Mouse (Mus musculus) Muller cell, postnatal 12 days (primary cell): ENCODE results near the gene Bax.
"Not testable (repeated sequence)": the region's sequence is repeated elsewhere in the genome, so short reads cannot be mapped to it uniquely, and the experiment has no call there.

Experiments
- DNase-seq: peaks from one replicate; pipeline ENCODE4 v3.0.0-alpha.2; 2015; ENCODE audit errors: inconsistent ontology term

The Bax gene

DNA sequence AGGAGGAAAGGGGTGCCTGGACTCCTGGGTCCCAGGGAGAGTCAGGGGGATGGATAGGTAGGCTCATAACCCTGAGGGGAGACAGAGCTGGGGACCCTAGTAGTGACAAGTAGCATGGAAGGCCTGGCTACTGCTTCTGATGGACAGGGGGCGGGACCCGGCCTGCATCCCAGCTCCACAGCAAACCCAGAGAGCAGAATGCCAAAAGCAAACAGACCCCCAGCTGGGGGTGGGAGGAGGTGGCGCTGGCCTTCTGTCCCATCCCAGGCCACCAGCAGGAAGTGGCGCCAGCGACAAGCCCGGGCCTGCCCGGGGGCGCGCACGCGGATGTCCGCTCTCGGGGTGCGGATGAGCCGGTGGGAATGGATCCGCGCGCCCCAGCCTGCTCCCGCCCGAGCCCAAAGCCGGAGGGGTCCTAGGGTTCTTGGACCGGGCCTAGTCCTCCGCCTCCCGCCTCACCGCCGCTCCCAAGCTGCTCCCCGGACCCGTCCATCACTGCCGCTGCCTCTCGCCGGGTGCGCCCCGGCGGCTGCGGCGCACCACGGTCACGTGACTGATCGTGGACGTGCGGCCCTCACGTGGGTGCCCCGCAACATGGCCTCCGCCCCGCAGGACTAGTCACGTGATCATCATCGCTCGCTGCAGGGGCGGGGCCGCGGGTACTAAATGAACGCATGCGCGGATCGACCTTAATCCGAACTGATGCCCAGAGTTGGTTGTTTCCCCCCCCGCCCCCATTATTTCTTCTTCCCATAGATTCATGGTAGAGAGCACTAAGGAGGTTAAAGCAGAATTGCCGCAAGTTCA lies at the start of gene Bax:
TSS of gene Bax (minus strand) at position 616 of the 807 bp plus-strand sequence.
- peak; percentile 97 for DNase-seq

DNA sequence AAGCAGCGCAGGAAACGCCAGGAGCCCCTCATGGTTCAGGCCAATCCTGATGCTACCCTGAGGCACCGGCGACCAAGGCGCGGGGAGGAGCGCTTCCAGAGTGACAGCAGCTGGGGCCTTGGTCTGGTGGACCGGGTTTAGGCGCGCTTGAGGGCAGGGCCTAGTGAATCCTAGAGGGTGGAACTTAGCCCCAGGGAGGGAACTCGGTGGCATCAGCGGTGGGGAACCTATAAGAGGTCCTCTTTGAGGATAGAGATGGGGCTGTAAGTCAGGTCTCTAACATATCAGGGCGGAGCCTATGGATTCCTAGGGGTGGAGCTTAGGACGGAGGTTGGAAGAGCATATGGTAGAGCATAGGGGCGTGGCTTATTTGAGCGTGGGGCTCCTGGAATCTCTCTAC lies 48.7 kb upstream of the Bax start:
- no peak for DNase-seq

DNA sequence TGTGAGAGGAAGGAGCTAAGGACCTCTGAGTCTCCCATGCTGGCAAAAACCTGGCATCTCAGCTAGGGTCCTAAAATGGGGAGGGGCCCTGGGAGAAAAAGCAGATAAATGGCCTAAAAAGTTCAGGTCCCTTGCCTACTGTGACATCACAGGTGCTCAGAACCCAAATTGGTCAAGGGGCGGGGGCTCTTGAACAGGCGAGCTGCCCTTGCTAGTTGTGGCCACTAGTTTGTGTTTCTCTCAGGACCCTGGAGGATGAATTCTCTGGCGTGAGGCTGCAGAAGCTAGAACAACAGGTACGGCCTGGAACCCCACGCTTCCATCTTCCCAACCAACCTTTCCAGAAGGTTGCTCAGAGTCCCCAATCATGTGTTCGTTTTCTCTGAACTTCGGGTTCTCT lies 47.7 kb upstream of the Bax start:
- no peak for DNase-seq

DNA sequence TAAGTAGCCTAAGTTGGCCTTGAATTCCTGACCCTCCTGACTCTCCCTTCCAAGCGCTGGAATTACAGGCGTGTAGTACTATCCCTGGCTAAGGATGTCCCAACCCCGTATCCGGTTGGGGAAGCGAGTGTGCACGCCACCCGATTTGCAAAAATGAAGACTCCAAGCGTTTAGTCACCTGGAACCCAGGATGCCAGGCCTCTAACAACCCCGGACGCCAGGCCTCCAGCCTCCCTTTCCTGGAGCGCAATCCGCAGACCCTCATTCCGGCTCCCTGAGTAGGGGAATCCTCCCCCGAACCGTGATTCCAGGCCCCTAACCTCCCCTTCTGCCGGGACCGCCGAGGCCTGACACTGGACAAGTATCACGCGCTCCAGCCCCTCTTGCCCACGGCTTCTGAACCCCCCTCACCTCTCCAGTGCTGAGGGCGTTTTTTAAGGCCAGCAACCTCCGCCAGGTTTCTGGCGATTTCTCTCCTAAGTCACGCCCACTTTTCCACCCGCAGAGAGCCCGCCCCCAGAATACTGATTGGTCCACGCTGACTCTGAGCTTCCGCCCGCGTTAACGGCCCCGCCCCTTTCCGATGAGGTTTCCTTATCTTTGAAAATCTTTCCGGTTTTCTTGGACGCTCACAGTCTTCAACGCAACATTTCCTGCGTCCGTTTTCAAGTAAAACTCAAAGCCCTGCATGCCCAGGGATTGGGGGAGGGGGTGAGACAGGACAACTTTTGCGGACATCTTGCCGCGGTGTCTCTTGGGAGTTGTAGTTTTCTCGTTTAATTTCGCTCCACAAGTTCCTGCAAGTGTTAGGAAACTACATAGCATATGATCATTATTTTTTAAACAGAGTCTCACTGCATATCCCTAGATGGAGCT lies 43.5 kb upstream of the Bax start, which contains the start of gene Nucb1:
TSS of gene Nucb1 (minus strand) at position 495 of the 876 bp plus-strand sequence.
- DNase-seq: peak; percentile 94

DNA sequence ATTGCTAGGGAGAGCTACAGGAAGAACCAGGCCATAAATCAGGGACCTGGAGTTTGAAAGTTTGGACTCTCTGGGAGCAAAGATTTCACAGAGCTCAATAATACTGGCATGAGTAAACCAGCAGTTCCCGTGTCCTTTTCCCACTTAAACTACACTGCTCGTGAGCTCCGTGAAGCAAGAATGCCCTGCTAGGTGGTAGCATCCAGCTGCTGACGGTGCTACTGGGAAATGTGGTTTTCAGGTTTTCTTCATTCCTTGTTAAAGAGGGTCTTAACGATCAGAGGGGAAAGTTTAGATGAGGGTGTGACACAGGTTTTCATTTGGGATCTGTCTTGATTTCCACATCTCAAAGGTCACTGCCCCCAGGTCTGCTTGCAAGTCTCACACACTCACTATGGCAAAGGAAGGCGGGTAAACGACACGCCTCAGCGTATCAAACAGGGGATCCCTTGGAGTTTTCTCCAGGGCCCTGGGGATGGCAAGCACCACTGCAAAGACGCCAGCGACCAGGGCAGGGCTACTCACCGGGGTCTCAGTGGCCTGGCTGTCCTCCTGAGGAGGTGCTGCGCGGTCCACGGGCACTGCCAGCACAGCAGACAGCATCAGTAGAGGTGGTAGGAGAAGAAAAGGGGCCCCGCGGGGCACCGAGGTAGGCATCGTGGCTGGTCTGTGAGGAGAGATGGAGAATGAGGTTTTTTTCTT lies 42.6 kb upstream of the Bax start:
- no peak for DNase-seq

DNA sequence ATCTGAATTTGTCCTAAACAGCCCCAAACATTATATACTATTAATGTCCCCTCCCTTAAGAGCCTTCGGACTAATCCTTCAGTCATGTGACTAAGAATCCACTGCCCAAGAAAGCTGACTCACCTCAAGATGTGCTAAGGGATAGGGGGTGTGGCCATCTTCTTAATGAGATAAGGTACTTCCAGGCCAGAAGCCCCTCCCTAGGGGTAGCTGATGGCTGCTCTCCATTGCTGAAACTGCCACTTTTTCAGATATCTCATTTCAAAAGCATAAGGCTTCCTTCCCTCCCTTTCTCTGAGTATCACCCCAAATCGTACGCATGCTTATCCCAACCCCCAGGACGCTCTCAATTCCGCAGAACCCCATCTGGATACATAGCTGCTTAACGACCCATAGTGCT lies 41.9 kb upstream of the Bax start:
- no peak for DNase-seq

DNA sequence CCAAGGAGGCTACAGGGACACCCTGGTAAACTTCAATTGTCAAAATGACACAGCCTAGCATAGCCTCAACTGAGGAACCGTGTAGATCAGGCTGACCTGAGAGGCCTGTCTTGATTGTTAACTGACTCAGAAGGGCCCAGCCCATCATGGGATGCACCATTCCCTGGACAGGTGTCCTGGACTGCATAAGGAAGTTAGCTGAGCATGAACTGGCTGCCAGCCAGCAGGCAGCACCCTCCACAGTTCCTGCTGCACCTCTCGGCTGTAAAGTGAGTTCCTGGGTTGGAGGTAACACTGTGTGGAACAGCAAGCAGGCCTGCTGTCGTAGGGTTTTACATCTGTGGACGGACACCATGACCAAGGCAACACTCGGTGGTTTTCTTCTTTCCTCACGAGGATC lies 40.9 kb upstream of the Bax start:
- DNase-seq: no peak

DNA sequence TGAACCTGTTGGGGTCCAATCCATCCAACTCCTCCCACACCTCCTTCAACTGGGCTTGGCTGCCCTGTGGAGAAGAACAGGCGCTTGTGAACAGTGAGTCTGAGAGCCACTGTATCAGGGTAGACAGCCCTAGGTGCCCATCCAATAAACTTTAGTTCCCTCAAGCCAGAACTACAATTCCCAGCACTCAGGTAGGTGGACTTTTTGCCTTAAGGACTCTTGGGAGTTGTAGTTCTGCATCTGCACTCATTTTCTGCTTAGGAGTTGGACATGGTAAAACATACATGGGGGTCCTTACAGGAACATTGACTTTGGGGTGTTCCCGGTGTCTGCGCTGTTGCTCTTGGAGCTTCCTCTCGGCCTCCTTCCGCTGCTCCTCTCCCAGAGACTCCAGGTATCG lies 31.7 kb upstream of the Bax start:
- no peak for DNase-seq

DNA sequence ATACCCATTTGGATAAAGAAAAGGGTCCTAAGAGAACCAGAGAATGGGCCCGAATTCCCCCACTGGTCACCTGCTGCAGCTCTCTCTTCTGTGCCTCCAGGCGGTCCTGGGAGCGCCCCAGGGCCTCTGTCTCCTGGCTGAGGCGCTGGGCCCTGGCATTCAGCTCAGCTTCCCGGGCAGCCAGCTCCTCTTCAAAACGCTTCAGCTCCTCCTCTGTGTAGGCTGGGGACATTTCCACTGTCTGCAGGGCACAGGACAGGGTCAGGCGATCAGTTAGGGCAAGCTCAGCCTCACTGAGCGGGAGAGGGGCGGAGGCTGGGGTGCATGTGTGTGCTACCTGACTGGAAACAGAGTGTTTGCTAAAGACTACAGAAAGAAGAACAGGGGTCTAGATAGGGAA lies 27.9 kb upstream of the Bax start:
- no peak for DNase-seq

DNA sequence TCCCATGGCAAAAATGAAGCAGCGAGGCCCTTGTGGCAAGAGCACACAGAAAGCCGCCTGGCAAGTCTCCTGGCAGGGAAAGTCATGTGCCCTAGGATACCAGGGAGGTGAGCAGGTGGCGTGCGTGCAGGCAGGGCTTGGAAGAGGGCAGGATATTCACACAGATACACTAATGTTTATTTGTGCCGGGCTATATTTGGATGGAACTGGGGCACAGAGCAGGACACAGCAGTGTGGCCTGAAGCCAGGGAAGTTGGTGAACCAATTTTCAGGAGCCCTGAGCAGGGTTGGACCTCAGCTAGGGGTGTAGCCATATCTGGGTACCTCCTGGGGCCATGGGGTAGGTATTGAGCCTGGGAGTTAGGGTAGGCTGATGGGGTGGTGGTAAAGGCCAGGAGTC lies 26.3 kb upstream of the Bax start:
- no peak for DNase-seq

DNA sequence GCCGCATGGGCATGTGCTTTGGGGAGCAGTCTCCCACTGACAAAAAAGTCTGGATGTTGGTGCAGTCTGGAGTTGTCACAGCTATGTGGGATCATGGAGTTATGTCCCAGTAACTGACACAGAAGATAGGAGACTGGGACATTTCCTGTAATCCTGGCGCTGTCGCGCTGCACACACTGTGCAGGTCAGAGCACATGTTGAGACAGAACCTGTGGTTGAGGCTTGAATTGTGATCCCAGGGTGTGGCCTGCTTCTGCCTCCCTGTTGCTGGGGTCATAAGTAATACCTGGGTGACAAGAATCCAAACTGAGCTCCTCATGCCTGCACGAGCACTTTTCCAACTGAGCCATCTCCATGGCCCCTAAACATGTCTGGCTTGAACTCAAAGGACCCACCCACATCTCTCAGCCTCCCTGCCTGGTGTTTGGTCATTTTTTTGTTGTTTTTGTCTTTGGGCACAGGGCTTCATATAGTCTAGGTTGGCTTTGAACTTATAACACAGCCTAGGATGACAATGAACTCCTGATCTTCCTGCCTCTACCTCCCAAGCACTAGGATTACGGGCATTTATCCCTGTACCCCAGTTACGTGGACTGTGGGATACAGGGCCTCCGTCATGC lies 25.6 kb upstream of the Bax start:
- DNase-seq: no peak

DNA sequence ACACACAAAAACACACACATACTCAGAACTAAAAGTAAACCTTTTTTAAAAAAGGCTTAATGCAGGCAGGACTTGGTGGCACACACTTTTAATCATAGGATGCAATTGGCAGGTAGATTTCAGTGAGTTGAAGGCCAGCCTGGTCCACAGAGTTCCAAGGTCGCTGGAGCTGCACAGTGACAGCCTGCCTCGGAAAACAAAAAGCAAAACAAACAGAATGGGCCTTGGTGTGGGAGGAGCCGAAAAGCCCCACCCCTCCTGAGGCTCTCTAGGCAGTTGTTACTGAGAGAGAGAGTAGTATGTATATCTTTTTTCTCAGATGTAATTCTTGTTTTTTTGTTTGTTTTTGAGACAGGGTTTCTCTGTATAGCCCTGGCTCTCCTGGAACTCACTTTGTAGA lies 24.6 kb upstream of the Bax start:
- DNase-seq: no peak

DNA sequence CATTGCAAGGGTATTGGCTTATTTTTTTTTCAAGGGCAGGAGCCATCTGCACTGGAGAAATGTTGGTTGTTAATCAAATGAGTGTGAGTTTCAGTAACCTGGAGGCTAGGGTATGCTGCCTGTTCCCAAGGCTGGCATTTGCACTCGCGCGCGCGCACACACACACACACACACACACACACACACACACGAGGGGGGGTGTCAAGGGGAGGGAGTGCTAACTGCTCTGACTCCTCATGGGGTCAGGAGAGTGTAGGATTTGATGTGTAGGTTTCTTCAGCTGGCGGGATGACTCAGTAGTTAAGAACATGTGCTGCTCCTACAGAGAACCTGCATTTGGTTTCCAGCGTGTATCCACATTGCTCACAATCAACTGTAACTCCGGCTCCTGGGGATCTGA lies 24.1 kb upstream of the Bax start:
- no peak for DNase-seq

DNA sequence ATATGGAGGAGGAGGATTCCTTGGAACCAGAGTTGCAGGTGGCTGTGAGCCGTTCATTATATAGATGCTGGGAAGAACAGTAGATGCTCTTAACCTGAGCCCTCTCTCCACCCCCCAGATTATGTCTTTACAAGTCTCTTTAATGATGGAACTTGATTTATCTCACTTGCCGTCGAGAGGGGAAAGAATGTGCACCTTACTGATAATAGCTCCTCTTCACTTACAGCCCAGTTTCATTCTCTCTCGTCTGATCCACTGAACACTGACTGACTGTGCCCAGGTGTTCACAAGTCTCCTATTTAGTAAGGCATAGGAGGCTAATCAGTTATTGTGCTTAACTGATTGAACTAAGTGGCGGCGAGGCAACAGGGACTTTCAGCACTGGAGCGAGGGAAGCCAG lies 22.9 kb upstream of the Bax start:
- no peak for DNase-seq

DNA sequence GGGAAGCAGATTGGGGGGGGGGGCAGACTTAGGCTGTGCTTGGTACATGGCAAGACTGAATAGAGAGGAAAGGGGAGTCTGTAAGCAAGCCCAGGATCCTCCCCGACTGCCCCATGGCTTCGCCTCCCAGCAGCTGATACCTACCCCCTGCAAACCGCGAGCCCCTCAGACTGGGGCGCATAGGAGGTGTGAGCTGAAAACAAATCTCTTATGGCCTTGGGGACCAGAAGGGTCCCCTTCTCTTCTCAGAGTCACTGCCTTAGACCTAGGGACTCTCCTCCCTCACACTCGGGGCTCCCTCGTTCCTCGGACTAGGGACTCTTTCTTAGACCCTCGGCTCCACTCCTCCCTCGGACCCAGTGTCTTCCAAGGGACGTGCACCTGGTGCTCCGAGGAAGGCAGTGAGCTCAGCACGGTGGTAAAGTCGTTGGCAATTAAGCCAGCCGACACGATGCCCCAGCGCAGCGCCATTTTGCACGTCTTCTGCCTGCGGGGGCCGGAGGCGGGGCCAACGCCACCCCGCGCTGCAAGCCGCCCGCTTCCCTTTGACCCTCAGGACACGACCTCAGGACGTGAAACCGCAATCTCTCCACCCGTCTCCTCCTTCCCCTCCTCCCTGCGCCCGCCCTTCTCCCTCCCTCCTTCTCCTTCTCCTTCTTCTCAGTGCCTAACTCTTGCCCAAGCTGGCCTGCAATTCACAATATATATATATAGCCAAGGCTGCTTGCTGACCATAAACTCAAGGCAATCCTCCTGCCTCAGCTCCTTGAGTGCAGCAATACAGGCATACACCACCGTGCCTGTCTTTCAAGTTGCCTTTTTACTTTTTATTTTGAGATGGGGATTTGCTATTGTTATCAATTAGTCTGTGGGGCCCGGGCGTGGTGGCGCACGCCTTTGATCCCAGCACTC lies 21.9 kb upstream of the Bax start, which contains the start of gene Dhdh:
TSS of gene Dhdh (minus strand) at position 513 of the 912 bp plus-strand sequence.
- no peak for DNase-seq

DNA sequence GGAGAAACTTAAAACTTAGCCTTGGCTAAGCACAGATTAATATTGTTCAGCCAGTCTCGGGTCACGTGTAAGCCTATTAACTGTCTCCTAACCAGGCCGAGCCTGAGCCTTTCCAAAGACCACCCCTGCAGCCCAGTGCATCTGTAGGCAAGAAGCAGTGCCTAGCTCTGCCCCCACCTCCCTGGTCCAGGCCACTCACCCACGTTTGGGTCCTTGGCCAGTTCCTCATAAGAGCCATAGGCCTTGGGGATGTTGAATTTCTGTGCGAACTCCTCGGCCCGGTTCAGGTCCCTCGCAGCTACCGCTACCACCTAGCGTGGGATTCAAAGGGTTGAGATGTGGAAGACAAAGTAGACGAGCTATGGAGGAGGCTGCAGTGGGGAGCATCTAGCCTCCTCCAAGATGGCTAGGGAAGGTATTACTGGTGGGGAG lies 21.2 kb upstream of the Bax start:
- no peak for DNase-seq

DNA sequence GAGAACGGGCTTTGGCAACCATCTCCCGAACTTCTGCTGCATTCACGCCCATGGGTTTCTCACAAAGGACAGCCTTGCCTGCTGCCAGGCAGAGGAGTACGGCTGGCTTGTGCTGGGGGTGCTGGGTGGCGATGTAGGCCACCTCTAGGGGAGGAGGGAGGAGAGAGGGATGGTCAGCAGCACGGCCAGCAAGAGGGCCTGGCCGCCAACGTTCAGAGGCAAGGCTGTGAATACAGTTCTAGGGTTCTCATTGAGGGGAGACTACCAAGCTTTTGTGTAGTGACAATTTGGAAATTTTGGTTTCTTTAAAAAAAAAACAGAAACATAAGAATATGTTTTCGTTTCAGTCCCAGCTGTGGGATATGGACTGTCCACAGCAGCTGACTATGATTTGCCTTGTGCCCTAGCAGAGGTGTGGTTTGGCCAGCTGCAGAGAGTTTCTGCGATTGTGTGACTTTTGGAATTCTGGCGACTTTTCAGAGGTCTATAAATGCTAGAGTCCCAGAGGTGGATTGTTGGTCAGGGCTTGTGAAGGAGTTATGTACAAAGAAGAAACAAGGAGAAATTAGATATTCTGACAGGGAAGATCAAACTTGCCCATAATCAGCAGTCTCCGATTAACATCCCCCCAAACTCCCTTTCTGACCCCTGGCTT lies 20.2 kb upstream of the Bax start, which contains the start of gene Gm45808:
TSS of gene Gm45808 (minus strand) at position 51 of the 655 bp plus-strand sequence.
- DNase-seq: no peak

DNA sequence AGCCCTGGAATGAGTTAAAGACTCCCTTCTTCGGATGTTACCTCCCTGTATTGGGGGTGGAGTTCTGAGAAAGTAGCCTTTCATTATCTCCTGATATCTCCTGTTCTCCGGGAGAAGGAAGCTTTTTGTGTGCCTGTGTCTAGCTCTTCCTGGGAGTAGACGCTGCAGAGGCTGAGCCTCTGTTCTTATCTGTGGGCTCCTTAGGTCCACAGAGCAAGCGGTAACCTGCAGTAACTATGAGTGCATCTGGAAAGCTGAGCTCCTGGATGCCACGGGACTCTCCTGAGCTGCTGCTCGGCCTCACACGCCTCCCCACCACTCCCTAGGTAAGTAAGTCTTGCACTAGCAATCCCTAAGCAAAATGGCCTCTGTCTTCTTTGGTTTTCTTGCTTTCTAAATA lies 19.5 kb upstream of the Bax start:
- DNase-seq: no peak

DNA sequence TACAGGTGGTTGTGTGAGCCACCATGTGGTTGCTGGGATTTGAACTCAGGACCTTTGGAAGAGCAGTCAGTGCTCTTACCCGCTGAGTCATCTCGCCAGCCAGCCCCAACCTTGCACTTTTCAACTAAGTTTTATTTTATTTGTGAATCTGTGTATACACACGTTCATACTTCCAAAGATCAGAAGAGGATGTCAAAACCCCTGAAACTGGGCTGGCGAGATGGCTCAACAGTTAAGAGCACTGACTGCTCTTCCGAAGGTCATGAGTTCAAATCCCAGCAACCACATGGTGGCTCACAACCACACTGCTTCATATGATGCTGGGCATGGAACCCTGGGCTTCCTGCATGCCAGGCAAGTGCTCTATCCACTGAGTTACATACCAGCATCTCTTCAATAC lies 18.3 kb upstream of the Bax start:
- DNase-seq: not testable (repeated sequence)

DNA sequence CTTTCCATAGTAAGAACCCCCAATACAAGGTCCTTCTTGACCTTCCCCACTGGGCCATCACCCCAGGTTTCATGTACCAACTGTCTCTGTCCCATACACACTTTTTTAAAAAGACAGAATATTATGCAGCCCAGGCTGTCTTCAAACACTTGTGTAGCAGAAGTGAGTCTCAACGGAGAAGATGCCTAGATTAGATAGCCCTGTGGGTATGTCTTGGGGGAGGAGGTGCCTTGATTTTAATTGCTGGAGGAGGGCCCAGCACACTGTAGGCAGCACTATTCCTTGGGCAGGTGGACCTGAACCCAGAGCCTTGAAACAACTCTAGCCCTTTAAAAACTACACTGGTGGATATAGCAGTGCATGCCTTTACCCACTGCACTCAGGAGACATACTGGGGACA lies 15.5 kb upstream of the Bax start:
- DNase-seq: no peak
